Mouse (Mus musculus): ENCODE data around the gene Prr15l.

Gene Prr15l

GRCm38 (mm10) chr11:96977606-96978400, 49.9 kb downstream of the Prr15l start:
- peak; percentile 99 for DNase-seq (ENCODE audit: low read depth)

GRCm38 (mm10) chr11:96978401-96979246, 50.7 kb downstream of the Prr15l start:
- no peak for DNase-seq (ENCODE audit: low read depth)

GRCm38 (mm10) chr11:96979329-96979728, 51.4 kb downstream of the Prr15l start:
- DNase-seq (ENCODE audit: low read depth) = no peak

- DNase-seq (ENCODE audit: low read depth) = no peak
Observed at GRCm38 (mm10) chr11:96980021-96980420, 52.1 kb downstream of the Prr15l start.

- no peak for DNase-seq (ENCODE audit: low read depth)
Observed at GRCm38 (mm10) chr11:96981461-96981860, 53.6 kb downstream of the Prr15l start.

GRCm38 (mm10) chr11:96982355-96982754, 54.5 kb downstream of the Prr15l start:
- DNase-seq (ENCODE audit: low read depth) = no peak

DNA sequence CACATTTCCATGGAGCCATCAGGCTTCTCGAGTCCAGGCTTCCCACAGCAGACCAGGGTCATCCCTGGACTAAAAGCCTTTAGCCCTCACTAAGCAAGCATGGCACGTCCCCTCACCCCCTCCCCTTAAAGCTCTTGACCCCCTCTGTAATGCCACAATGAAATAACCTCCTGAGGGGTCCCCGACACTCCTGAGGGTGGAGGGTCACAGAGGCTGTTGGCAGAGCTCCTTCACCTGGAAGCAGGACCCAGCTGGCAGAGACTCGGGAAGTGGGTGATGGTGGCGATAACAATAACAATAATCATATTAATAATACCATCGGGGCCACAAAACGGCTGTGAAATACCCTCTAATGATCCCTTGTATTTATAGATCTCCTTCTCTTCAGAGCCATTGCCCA, 55.0 kb downstream of the Prr15l start, which contains the start of gene Sp2:
Gene Sp2 (minus strand): TSS at position 101 of the 400 bp plus-strand sequence.
- DNase-seq (ENCODE audit: low read depth) = no peak

- DNase-seq (ENCODE audit: low read depth) = no peak
Observed at GRCm38 (mm10) chr11:96984903-96985302, 57.0 kb downstream of the Prr15l start.

DNA sequence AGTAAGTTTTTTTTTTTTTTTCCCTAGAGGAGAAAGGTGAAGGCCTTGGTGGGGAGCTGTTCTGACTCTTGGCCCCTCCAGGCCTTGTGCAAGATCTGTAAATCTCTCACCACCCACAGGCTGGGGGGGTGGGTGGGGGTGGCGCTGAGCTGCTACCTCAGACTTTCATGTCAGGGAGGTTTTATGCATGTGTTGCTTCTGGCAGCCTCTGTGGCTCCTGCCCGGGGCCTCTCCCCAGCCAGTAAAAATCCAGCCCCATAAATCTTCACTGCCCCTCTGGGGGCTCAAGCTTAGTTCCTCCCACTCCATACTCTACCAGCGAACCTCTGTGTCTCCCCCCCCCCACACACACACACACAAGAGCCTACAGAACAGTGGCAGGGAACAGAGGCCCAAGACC, 58.6 kb downstream of the Prr15l start:
- no peak for DNase-seq (ENCODE audit: low read depth)

Data from c-Kit-positive CD71-positive TER-119-negative erythroid progenitor cells, embryonic 14.5 days (primary cell).